Mouse (Mus musculus) spleen, adult 18-20 months (tissue): ENCODE measurements around the gene Slfn8.
"Not testable (repeated sequence)": the region's sequence is repeated elsewhere in the genome, so short reads cannot be mapped to it uniquely, and the experiment has no call there.

ENCODE experiments used
- DNase-seq, 2 experiments: peaks; one replicate each; pipeline ENCODE4 v3.0.0; 2022; ENCODE audit warnings: mixed read lengths in 2 of 2

Gene Slfn8

DNA sequence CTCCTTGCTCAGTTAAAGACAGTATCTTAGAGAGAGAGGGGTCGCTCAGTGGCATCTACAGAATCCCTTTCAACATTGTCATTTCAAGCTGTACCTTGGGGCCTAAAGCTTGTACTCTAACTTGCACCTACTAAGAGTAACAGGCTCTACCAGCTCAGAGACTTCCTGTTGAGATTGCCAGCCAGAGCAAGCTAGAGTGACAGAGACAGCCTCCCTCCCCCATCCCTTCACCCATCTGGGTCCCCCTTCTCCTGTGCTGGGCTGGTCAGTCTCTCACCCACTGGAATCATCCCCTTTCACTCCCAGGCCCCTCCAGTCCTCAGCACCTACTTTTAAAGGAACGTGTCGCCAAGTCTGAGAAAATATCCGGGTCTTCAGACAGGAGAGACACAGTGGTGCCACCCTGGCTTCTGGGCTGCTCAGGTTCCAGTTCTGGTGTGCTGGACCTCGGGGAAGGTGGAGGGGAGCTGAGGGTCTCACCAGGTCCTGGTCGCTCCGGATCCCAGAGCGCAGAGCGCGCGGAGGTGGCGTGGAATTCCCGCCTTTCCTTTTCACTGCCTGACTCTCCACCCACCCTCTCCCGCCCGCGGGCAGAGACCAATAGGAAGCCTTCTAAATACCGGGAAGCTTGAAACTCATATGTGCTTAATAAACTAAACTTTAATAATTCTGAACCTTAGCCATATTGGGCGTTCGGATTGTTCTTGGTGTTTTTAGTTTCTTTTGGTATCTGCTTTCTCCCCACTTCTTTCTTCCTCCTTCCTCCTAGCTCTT is 29.8 kb downstream of the Slfn8 start:
- peak in 1 of 2 experiments; percentile 18 for DNase-seq

DNA sequence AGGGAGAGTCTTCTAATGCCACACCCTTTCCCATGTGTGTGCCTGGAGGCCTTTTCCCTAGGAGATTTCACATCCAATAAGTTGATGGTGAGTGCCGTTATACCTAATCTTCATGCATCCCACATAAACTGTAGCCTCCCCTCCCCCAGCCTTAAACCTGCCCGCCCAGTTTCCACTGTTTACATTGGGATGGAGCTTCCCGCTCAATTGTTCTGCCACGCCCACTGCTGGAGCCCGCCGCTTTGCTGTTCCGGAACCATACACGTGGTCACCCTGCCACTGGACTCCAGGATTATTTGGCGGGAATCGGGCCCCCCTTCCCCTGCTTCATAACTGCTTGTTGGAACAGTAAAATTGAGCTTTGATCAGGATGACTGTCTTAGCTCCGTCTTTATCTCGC is 31.3 kb downstream of the Slfn8 start:
- no peak for DNase-seq

DNA sequence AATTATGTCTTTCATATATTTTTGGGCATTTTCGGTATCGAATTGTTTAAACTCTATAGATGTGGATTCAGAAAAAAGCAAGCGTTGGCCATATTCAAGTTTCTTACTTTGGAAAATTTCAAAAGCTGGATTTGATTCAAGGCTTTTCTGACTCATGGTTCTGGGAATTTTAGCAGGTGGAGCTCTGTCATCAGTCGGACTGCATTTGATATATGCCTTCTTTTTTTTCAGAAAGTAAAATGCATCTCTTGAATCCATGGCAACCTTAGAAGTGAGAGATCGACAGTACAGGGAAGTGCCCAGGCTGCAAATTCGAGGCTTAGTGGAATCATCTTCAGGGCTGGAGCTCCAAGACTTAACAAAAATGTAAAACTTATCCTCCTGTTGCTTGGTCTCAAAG is 33.0 kb downstream of the Slfn8 start:
- no peak for DNase-seq

DNA sequence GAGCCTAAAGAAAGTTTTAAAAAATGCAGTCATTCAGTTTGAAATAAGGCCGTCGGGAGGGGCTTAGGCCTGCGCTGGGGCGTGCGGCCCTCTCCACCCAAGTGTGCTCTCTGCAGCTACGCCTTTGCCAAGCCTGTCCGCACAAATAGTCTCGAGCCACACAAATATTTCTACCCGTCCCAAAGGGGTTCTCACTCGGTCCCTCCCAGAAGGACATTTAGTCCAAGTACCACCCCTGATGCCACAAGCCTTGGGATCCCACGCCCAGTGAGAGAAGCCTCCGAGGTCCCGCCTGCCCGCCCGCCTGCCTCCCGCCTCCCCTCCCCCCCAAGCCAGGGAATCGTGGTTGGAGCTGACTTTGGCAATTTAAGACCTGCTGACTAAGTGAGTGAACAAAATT is 37.4 kb downstream of the Slfn8 start:
- no peak for DNase-seq

DNA sequence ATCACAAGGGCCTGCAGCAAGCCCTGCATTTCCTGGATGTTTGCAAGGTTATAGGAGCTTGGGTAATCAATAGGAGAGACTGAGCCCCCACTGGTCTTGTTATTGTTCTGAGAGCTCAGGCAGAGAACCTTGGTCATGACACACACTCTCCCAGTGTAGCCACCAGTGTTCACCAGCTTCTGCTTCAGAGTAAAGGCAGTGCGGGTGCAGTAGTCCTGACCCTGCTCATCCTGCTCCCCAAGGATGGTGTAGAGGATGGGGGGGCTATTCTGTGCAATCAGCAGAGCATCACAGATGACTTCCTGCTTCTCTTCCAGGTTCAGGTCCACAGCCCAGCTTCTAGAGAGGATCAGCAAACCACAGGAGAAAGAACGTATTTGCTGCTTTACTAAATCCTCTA is 38.2 kb downstream of the Slfn8 start:
- DNase-seq: not testable (repeated sequence)

DNA sequence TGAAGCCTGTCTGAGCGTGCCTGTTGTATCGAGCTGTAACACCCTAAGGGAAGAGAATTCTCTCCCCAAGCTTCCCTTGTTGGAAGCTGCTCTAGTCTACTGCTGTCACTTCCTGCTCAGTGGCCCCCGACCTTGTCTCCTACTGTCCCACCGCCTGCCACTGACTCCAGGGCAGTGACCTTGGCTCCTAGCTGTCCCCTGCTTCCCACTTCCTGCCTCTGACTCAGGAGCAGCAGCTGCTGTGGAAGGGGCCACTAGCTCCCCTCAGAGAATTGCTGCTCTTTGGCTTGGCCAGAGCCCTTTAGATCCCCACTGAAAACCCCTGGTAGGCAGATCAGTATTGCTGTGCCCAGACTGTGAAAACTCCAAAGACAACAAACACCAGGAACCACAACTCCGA is 46.7 kb downstream of the Slfn8 start:
- no peak for DNase-seq

DNA sequence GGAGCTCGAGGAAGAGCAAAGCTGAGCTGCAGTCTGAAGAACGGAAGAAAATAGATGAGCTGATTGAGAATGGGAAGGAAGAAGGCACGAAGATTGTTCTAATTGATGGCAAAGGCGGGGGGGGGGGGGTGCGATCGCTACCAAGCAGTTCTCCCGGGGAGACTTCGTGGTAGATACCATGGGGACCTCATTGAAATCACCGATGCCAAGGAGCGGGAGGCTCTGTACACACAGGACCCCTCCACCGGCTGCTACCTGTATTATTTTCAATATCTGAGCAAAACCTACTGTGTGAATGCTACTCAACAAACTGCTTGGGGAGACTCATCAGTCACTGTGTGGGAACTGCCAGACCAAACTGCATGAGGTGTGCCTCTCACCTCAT is 49.0 kb downstream of the Slfn8 start:
- no peak for DNase-seq

DNA sequence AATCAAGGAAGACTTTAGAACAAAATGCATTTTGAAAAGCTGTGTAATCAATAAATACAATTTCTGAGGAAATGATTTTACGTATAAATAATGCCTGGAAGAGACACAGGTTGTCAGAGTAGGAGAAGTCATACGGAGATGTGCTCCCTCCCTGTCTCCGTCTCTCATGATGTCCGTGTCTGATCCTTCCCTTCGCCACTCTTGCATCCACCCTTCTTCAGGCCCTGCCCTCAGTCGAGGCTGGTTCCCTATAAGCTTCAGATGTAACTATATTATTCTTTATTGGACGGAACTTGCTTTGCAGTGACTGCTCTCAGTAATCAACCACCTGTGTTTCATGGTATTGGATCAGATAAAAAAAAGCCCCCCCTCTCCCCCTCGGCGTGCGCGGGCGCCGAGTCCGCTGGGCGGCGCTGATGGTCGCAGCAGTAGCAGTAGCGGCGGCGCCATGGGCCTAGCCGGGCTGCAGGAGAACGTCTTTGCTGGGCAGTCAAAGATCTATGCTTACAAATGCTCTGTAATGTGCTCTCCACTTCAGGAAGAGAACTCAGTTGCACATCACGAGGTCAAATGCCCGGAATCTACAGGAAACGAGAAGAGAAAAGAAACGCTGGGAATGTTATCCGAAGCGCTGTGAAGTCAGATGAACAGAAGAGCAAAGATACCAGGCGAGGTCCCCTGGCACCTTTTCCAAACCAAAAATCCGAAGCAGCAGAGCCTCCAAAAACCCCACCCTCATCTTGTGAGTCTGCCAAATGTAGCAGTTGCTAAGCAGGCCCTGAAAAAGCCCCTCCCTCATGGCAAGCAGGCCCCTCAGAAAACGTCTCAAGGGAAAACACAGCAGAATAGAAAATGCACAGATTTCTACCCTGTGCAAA is 49.7 kb downstream of the Slfn8 start:
- peak in 1 of 2 experiments; percentile 27 for DNase-seq

DNA sequence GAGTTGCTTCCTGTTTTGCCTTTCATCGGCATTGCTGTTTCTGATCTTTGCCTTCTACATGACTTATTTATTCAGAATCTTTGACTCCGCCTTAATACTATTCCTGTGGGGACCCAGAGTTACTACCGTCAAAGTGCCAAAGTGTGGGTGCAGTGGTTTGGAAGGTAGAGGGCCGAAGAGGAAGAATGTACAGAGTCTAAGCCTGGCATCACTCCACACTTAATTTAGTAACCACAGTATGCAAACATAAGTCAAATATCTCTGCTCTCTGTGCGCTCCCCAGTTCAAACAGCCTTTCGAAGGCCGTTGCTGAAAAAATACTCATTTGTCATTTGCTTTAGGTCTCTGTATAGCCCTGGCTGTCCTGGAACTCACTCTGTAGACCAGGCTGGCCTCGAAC is 58.4 kb downstream of the Slfn8 start:
- no peak for DNase-seq

DNA sequence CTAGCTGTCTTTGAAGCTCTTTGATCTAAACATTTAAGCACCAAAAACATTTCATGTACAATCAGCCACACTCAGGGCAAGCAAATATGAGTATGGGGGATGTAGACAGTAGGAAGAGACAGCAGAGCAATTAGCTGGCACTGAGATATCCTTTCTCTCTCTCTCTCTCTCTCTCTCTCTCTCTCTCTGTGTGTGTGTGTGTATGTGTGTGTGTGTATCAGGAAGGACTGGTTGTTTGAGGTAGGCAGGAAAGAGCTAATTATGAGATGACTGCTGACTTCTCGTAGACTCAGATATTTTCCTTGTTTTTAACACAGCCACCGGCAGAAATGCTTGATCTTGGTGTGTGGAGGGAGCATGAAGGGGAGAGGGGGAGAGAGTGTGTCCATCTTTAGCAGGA is 58.9 kb downstream of the Slfn8 start:
- no peak for DNase-seq

DNA sequence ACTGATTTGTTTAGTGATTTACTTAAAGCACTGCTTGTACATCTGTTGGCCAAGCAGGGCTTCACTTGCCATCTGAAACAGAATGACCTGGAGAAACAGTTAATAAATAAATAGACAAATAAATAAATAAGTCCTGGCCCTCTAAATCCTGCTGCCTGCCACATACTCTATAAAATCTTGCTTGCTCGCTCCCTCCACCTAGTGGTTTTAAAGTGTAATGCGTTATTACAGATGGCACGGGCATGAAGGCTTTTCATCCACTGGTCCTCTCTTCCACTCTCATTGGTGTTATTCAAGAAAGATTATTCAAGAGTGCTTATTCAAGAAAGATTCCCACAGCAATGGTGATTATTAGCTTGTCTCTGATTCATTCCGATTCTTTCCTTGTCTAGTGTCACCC is 61.0 kb downstream of the Slfn8 start:
- peak in 1 of 2 experiments; percentile 25 for DNase-seq

DNA sequence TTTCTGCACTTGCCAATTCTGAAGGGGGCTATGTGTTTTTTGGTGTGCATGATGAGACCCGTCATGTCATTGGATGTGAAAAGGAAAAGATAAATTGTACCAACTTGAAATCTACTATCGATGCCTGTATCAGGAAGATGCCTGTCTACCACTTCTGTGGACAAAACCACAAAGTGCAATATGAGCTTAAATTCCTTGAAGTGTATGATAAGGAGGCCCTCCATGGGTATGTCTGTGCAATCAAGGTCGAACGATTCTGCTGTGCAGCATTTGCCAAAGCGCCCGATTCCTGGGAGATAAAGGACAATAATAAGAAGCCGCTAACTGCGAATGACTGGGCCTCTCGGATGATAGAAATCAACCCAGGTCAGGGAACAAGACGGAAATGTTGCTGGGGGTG is 63.7 kb downstream of the Slfn8 start:
- no peak for DNase-seq

DNA sequence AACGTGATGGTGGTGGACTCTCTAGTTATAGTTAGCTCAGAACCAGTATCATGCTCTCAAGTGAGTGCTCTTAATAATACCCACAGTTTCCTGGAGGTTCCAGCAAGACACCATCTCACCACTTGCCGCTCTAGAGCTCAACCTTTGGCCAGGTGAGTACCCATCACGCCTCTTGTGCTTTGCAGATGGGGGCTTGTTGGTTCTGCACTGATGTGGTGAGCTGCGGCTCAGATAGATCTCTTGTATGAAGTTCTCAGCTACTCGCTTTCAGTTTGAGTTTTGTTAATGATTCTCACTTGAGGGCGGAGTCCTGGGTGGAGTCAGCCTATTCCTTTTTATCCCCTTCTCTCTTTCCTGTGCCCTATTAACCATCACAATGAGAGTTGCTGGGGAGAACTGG is 66.0 kb downstream of the Slfn8 start:
- no peak for DNase-seq

DNA sequence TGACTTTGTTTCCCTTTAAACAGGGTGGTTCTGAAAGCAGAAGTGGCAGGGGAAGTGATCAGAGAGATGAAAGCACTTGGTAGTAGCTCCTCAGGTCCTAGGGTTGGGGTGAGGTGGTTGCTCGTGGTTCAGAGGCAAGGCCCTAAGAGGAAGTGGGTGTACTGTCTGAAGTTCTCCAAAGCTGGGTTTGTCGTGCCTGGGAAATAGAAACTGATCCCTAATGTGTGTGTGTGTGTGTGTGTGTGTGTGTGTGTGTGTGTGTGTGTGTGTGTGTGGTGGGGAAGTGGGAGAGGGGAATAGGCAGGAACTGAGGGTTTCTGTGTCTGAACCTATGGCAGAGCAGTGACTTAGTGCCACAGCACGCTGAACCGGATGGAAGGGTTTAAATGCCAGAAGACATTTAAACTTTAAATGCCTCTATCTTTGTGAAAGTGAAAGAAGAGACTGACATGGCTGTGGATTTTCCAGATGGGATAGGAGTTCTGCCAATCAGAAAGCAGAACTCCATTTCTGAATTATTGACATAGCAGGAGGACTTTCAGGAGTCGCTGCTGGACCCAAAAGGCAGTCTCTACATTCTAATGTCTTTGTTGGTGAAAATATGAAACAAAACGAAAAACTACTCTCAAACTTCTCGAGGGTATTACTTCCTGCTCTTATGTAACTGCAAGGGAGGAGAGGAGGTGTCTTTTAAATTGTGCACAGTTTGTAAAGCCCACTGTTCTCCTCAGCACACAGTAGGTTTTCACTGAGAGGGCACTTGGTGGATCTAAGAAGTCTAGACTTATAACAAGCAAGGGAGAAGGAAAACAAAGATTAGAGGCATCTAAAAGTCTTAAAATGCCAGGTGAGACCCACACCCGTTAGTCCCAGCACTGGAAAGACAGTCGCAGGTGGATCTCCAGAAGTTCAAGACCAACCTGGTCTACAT is 67.7 kb downstream of the Slfn8 start:
- peak; percentile 51 to 52 for DNase-seq
